Mouse (Mus musculus) testis, adult 2 months (tissue): Measurements from ENCODE around the gene Parpbp.

ENCODE experiments used
- CTCF ChIP-seq: fragments of 200-500 bp; IDR thresholded peaks from 2 replicates; pipeline ENCODE4 v1.5.1; 2012; ENCODE audit warnings: low read depth, mild to moderate bottlenecking, inconsistent platforms, low read length, moderate library complexity; ENCODE audit not compliant: control insufficient read depth, insufficient read depth, insufficient replicate concordance
- POLR2A ChIP-seq: fragments of 200-500 bp; IDR thresholded peaks from 2 replicates; pipeline ENCODE4 v1.6.1; 2012; ENCODE audit warnings: low read depth, mild to moderate bottlenecking, inconsistent platforms, low read length, moderate library complexity; ENCODE audit not compliant: control insufficient read depth

DNA sequence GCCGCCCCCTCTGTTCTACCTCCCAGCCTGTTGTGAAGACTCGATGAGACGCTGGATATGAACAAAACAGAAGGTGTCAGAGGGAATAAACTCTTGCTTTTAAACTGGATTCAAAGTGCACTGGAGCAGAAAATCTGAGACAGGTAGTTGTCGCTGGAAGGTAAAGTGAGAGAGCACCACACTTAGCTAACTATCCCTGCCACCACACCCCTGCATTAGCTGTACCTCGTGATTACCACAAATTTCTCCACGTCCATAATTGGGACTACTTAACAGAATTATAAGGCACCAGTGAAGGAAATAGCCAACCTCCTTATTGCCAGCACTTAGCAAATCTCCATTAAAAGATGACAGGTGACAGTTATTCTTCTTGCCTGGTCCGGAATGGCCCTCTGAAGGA is 554 bp downstream of the Parpbp start:
- TF ChIP-seq POLR2A (no peak), CTCF (no peak)
